Mouse (Mus musculus): ENCODE measurements around the gene Olfr119.
"Not testable (repeated sequence)": the region's sequence is repeated elsewhere in the genome, so short reads cannot be mapped to it uniquely, and the experiment has no call there.

Gene Olfr119

GRCm38 (mm10) chr17:37696264-37696663 is at the start of gene Olfr119:
Gene Olfr119 (plus strand): TSS chr17:37696564.
- DNase-seq (ENCODE audit: extremely low read depth, insufficient read length, low spot score), result not testable (repeated sequence)

DNA sequence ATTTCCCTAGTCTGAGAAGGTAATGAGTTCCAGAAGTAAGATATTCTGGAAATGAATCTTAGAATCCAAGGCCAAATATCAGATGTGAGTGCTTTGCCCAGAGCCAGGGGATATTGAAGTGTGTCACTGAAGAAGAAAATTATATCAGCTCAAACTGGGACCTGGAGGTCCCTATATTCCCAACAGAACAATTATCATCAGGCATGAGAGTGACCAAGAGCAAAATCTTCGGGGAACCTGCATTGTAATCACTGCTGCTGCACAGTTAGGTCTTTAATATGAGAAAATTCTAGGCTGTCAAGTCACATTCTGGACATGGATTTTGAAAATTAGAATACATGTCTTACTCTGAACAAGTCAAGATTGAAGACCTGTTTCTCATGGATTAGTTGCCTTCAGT is 32.7 kb upstream of the Olfr119 start, which contains the start of gene Olfr117:
Gene Olfr117, minus strand, starts transcription at position 101 of the 400 bp plus-strand sequence.
- DNase-seq (ENCODE audit: extremely low read depth, insufficient read length, low spot score), result no peak

DNA sequence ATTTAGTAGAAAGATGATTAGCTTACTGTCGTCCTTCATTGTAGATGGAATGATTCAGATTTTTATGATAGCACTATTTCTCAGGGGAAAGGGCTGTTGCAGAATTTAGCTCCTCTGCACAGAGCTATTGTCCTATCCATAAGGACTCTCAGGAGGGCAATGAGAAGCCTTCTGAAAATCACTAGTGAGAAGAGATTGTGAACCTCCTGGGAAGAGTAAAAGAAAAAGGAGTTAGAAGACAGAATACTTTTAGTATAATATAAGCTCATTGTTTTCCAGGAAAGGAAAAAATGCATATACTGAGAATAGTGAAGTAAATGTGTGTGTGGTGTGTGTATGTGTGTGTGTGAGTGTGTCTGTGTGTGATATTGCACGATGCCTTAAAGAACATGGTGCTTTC is 29.7 kb upstream of the Olfr119 start, which contains the start of gene Olfr118:
Gene Olfr118, plus strand, starts transcription at position 301 of the 400 bp plus-strand sequence.
- no peak for DNase-seq (ENCODE audit: extremely low read depth, insufficient read length, low spot score)

DNA sequence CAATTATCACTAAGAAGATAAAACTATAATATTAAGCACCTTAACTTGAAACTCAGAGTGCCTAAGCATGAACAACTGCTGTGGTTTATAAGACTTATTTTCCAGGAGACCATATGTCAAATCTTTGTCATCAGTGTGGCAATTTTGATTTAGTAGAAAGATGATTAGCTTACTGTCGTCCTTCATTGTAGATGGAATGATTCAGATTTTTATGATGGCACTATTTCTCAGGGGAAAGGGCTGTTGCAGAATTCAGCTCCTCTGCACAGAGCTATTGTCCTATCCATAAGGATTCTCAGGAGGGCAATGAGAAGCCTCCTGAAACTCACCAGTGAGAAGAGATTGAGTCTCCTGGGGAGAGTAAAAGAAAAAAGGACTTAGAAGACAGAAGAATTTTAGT is 25.1 kb downstream of the Olfr119 start, which contains the start of gene Olfr120:
Gene Olfr120, plus strand, starts transcription at position 301 of the 400 bp plus-strand sequence.
- DNase-seq (ENCODE audit: extremely low read depth, insufficient read length, low spot score), result no peak

DNA sequence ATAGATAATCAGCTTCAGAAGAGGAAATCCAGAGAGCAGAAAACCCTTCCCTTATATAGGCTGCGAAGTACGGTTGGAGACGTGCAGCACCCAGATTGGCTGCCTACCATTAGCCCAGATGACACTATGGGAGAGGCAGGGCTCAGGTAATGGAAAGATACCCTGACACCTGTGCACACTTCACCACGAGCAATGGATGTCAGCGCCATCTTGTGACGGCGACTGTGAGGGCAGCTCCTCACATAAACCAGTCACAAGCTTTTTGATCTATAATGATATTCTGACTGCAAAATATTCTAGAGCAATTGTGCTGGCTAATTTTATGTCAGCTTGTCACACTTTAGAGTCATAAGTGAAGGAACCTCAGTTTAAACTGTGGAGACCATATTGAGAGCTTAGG is 41.7 kb downstream of the Olfr119 start:
- no peak for DNase-seq (ENCODE audit: extremely low read depth, insufficient read length, low spot score)
